Mouse (Mus musculus): Measurements from ENCODE around the gene Ces2b.
A peak's percentile ranks its signal among the peaks of the same experiment; 100 is the strongest.
"Not testable (repeated sequence)": the region's sequence is repeated elsewhere in the genome, so short reads cannot be mapped to it uniquely, and the experiment has no call there.

Ces2b gene

DNA sequence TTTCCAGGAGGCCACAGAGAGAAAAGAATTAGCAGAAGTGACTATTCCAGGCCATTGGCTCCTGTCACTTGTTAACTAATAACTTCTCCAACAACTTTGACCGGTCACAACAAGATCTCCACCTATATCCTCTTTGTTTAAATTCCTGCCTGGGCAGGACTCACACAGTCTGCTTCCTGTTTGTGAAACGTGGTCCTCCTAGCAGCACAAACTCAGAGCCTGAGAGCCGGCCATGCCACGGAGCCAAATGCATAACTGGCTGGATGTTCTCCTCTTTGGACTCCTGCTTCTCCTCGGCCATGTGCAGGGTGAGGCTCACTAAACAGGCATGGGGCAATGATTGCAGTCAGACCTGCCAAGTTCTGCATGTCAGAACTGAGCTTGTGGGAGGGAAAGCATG lies at the start of gene Ces2b:
Gene Ces2b (plus strand): TSS at position 133 of the 400 bp plus-strand sequence.
- no peak for DNase-seq (ENCODE audit: low read depth, low spot score)

DNA sequence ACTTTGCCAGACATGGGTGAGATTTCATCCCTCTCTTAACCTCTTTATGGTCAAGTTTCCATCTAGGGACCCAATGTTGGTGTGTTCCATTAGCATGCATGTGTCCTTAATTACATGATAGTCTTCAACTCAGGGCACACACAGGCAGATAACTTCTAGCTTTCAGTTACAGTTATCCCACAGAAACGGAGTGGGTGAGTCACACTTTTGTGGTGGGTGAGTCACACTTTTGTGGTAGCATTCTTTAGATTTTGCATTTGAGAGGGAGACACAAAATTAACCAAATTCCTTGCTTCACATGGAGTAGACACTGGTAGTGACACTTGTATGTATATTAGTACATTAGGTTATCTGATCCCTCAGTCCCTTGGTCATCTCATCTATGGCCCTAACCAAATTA lies 44.3 kb upstream of the Ces2b start:
- no peak for DNase-seq (ENCODE audit: low read depth, low spot score)

DNA sequence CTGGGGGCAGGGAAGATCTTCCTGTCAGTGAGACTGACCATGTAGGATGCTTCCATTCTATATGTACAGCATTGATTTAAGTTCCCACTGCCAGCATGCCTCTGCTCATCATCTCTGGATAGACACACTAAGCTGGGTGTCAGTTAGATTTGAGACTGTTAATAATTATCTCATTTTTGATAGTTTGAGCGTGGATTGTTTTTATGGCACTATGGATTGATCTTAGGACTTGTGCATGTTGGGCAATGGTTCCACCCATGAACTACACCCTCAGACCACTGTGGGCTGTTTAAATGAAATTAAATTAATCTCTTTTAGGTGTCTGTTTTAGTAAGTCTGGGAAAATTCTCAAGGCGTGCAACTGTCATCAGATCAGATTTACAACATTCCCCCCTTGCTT lies 42.4 kb upstream of the Ces2b start:
- no peak for DNase-seq (ENCODE audit: low read depth, low spot score)

DNA sequence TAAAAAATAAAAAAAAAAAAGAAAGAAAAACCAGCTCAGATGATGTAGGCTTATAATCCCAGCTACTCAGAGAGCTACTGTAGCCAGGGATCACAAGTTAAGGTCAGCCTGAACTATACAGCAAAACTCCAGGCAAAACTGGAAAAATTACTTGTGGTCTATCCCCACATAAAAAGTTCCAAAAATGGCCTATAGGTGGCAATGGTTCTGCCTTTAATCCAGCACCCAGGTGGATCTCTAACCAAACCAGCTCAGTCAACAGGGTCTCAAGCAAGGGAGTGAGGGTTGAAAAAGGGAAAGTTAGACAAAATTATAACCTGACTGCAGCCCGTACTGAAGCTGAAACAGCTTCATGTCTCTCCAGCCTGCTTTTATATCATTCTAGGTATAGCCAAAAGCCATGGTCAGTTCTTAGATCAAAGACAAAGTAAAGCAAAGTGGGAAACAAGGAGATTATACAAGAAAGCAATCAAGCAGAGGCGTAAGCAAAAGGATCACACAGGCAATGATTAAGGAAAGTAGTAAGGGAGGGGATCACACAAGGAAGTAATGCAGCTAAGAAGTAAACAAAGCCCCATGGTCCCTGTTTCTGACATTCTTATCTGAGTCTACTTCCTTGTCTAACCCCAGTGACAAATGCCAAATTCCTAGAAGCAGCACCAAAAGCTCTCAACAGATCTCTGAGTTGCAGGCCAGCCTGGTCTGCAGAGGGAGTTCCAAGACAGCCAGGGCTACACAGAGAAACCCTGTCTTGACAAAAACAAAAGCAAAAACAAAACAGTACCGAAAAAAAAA lies 41.3 kb upstream of the Ces2b start:
- no peak for DNase-seq (ENCODE audit: low read depth, low spot score)

DNA sequence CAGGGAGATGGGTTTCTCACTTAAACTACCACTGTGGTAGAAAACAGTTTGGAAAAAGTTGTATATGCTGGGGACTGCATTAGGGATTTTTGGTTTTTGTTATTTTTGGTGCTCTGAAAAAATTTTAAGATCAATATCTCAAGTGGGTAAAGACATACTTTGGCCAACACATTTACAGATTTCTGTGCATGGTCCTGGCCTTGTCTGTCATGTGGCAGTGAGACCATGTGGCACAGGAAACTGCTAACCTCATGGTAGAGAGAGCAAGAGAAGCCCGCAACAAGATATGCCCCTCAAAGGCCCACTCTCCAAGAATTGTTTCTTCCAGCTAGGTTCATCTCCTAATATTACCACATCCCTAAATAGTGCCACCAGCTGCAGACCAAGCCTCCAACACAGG lies 32.0 kb upstream of the Ces2b start:
- DNase-seq (ENCODE audit: low read depth, low spot score), result no peak

DNA sequence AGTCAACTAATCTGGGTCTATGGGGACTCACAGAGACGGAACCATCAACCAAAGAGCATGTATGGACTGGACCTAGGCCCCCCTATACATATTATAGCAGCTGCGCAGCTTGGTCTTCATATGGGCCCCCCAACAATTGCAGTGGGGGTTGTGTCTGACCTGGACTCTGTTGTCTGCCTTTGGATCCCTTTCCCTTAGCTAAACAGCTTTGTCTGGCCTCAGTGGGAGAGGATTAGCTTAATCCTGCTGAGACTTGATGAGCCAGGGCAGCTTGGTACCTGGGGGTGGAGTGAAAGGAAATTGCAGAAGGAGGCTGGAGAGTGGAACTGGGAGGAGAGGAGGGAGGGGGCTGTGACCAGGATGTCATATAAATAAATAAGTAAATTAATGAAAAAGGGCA lies 25.2 kb upstream of the Ces2b start:
- no peak for DNase-seq (ENCODE audit: low read depth, low spot score)

DNA sequence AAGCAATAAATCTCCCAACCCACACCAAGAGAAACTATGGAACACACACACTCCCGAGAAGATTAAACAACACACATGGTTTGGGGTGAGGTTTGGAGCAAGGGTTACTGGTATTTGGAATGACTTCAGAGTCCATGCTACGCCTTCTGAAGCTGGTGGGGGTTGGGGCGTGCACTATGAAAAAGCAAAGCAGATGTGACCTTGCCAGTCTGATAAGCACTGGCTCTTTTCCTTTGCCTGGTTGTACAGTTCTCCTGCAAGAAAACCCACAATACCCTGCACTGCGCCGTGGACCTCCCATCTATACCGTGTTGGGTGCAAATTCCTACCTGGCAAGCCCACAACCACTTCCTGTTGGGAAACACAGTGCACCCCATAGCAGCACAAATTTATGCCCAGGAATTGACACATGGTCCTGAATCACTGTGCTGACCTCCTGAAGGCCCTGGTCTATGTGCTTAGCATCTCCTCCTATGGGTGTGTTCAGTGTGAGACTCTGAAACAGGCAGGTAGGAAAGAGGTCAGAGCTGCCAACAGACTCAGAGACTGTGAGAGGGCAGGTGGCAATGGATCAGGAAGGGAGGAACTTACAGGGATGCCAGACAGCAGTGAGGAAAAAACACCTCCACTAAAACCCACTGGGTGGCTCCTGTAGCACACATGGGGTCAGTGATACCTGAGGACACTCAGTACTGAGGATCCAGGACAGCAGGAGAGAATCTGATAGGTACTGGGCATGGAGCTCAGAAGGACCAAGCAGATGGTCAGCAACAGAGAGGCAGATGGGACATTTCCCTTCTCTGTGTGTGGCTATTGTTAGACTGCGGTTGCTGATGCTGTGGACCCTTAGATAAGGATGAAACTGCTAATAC lies 22.6 kb upstream of the Ces2b start:
- no peak for DNase-seq (ENCODE audit: low read depth, low spot score)

DNA sequence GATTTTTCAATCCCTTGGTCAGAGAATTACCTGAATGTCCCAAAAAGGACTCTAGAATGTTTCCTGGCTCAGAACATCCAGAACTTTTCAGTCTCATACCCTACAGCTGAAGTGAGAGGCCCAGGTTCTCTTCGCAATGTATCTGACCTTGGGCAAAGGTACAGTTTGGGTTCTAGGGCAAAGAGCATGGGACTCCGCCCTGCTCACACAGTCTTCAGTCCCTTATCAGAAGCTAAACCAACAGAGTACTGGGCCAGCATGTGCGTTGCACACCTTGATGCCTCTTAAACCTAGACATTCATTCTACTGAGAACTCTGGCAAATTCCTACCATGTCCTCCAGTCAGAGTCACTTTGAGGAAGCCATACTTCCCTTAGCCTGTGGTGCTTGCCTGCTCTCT lies 21.9 kb upstream of the Ces2b start:
- DNase-seq (ENCODE audit: low read depth, low spot score), result no peak

DNA sequence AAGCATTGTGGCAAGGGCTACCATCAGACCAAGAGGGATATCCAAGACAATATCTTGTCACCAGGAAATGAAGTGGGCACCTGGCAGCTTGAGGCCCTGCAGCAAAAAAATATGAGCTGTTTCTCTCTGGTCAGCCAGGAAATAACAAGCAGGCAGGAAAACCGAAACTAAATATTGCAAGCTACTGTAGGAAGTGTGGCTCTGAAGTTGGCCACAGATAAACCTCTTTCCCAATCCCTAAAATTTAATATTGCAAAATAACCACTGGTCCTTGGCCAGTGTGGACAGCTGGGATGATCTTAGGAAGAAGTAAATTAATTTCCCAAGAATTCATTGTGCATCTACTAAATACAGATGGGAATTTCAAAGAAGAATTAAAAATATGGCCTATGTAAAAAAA lies 4.5 kb upstream of the Ces2b start:
- peak; percentile 65 for DNase-seq (ENCODE audit: low read depth, low spot score)

DNA sequence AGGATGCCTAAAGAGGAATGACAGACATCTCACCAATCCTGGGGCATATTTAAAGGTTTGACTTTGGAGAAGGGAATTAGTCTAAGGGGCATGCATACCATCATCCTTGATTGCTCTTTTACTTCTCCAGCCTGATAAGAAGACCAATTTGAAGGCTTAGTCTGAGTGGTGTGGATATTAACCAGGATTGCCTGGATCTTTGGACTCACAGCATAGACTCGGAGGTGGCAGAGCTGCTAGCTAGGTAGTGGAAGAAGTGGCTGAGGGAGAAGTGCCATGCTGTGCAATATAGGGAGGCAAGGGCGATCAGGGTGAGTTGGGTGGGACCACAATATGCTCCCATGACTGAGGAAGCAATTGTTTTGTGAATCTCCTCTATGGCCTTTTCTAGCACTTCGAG lies 3.2 kb upstream of the Ces2b start:
- no peak for DNase-seq (ENCODE audit: low read depth, low spot score)

DNA sequence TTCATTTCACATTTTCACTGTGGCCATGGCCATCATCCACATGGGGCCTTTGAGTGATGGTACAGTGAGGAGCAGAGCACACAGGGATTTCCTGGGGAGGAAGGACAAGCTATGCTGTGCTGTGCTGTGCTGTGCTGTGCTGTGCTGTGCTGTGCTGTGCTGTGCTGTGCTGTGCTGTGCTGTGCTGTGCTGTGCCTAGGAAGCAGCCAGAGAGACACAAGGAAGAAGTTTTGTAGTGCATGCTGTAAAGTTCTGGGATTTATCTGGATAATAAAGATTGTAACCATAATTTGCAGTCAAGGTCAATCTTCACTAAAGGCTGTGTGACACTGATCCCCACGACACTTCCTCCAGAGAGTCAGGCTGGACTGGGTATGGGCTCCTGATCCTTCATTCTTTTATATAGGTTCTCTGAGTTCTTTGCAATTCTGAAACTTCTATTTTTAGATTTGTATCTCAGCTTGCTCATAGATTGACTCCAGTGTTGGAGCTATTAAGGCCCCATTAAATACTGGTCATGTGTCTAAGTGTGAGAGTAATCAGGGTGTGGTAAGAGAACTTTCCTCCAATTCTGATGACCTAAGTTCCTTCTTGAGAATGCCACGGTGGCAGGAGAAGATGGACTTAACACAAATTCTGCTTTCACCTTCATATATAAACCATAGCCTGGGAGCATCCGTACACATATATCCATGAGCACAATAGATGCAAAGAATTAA lies 10.1 kb downstream of the Ces2b start:
- DNase-seq (ENCODE audit: low read depth, low spot score), result no peak

DNA sequence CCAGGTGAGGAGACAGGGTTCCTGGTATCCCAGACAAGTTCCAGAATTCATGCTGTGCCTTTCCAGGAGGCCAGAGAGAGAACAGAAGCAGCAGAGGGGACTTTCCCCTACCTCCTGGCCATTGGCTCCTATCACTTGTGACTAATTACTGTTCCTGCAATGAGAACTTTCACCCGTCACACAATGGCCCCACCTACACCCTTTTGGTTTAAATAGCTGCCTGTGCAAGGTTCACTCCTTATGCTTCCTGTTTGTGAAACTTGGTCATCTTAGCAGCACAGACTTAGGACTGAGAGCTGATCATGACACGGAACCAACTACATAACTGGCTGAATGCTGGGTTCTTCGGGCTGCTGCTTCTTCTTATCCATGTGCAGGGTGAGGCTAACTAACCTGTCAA lies 15.5 kb downstream of the Ces2b start, which contains the start of gene Ces2c:
Gene Ces2c (plus strand): TSS at position 238 of the 400 bp plus-strand sequence.
- DNase-seq (ENCODE audit: low read depth, low spot score), result no peak

DNA sequence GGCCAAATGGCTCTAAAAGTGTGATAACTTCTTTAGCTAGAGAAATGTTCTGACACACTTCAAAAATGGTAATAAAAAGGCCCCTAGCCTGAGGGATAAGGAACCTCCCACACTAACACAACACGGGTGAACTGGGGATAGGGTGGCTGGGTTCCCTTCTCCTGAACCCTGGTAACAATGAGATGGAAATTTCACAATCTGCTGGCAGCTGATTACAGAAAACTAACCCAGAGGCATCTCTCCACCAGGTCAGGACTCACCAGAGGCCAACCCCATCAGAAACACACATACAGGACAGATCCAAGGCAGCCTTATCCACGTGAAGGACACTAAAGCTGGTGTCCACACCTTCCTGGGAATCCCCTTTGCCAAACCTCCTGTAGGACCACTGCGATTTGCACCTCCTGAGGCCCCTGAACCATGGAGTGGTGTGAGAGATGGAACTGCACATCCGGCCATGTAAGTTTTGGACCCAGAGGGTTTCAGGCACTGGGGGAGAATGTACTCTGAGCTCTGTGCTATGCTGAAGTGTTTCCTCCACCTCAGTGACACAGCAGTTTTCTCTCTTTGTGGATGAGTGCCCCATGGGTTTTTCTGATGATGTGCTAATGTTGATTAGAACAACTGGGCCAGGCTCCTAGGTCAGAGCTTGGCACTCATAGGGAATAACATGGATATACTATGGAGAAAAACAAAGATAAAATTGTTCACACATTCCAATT lies 16.5 kb downstream of the Ces2b start:
- no peak for DNase-seq (ENCODE audit: low read depth, low spot score)

DNA sequence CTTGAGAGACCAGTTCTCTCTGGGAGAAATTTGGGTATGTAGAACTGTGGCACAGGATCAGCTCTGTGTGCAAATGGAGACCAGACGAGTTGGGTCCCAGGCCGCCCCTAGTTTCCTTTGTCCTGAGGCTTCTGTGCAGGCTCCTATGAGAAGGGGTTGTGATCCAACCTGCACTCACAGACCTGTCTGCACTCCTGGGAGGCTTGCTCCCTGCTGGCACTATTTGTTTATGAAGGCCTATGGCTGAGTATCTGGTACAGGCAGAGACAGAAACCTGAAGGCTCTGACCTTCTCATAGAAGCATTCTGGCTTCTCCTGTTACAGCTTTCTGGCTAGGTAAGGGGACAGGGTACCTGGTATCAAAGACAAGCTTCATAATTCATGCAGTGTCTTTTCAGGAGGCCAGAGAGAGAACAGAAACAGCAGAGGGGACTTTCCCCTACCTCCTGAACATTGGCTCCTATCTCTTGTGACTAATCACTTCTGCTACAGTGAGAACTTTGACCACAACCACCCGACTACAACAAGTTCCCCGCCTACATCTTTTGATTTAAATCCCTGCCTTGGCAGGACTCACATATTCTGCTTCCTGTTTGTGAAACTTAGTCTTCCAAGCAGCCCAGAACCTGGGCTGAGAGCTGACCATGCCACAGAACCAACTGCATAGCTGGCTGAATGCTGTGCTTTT lies 35.6 kb downstream of the Ces2b start:
- DNase-seq (ENCODE audit: low read depth, low spot score), result not testable (repeated sequence)

DNA sequence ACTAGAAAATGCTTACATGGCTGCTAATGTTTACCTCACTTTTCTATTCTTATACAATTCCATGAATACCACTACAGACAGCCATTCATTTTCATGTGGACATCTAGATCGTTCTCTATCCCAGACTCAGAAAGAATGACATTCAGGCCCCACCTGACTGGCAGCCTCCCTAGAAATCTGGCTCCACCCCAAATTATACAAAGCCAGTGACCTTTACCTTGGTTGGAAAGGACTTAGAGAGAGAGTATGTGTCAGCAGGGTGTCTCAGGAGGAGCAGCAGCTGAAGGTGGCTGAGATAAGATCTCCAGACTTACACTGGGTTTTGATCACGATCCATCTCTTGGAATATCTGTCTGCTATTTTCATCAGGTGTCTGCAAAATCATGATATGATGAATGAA lies 37.5 kb downstream of the Ces2b start:
- not testable (repeated sequence) for DNase-seq (ENCODE audit: low read depth, low spot score)

DNA sequence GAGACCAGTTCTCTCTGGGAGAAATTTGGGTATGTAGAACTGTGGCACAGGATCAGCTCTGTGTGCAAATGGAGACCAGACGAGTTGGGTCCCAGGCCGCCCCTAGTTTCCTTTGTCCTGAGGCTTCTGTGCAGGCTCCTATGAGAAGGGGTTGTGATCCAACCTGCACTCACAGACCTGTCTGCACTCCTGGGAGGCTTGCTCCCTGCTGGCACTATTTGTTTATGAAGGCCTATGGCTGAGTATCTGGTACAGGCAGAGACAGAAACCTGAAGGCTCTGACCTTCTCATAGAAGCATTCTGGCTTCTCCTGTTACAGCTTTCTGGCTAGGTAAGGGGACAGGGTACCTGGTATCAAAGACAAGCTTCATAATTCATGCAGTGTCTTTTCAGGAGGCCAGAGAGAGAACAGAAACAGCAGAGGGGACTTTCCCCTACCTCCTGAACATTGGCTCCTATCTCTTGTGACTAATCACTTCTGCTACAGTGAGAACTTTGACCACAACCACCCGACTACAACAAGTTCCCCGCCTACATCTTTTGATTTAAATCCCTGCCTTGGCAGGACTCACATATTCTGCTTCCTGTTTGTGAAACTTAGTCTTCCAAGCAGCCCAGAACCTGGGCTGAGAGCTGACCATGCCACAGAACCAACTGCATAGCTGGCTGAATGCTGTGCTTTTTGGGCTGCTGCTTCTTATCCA lies 55.0 kb downstream of the Ces2b start:
- not testable (repeated sequence) for DNase-seq (ENCODE audit: low read depth, low spot score)

Data from skeletal muscle tissue, adult 2 months (tissue).